Mouse (Mus musculus): ENCODE results near the gene Scube1. TPM values are rescaled to one million over a fixed set of nuclear protein-coding genes. Genes with fewer than 3 reads are reported as not detected.

The Scube1 gene
- polyA plus RNA-seq, 1 experiment from 2014 or later = 0.41 TPM

DNA sequence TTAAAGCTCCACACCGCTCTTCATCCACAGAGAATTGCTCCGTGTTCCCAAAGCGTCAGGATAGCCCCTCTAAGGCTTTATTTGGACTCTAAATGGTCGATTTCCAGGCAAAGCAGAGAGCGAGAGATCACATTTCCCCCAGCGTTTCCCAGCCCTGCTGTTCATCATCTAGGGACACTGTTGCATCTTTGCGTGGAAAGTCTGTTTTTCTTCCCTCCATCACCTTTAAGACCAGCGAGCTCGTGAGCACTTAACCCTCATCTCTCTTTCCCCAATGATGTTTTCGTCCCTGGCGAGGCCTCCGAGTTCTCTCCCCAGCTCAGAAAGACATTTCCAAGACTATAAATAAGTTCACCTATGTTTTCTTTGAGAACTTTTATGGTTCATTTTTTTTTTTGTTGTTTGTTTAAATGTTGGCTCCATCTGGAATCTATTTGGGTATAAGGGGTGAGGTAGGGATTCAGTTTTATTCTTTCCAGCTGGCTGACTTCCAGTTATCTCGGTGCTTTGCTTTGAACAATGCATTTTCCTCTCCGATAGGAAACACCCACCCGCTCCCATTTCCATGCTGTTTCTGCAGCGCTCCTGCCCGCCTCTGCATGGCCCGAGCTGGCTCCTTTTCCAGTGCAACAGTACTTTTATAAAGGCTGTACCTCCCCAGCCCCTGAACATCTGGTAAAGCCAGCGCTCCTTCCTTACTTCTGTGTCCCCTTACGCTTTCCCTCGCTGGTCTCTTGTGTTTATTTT is 16.0 kb upstream of the Scube1 start:
- DNase-seq = no peak
- Histone ChIP-seq H3K27ac (ENCODE audit: low read depth) (no peak overlapping the region), H3K4me3 (ENCODE audit: low read depth, low read length) (no peak overlapping the region), H3K9ac (replicated peaks) (no peak overlapping the region), H3K36me3 (replicated peaks; ENCODE audit: insufficient read depth, low read length) (no peaks in the 10 kb centered on the region), H3K27me3 (ENCODE audit: insufficient read depth, low read length) (no peaks in the 10 kb centered on the region), H3K4me2 (ENCODE audit: low read depth, low read length) (no peak overlapping the region), H3K4me1 (ENCODE audit: insufficient read depth) (no peaks in the 10 kb centered on the region), H3K9me3 (ENCODE audit: low read length) (no peaks in the 10 kb centered on the region)
- TF ChIP-seq EP300 (IDR thresholded peaks at IDR 0.05; ENCODE audit: low read depth) = no peak
- TF ChIP-seq CTCF (IDR thresholded peaks at IDR 0.05; ENCODE audit: low read depth) = no peak
- ATAC-seq = no peak
- 47% methylated on average over 21 of the region's 21 CpGs for WGBS (ENCODE audit: insufficient replicate concordance)

- 23% methylated on average over 3 of the region's 3 CpGs for WGBS (ENCODE audit: insufficient replicate concordance)
- Histone ChIP-seq H3K9me3 (ENCODE audit: low read length) (no peaks in the 10 kb centered on the region), H3K27ac (ENCODE audit: low read depth) (no peak overlapping the region), H3K4me3 (ENCODE audit: low read depth, low read length) (no peak overlapping the region), H3K4me1 (ENCODE audit: insufficient read depth) (0 out of 2 replicates have a peak, but pooled peaks cover 8% of the 10 kb centered on the region), H3K9ac (replicated peaks) (no peak overlapping the region), H3K36me3 (replicated peaks; ENCODE audit: insufficient read depth, low read length) (no peaks in the 10 kb centered on the region), H3K4me2 (ENCODE audit: low read depth, low read length) (no peak overlapping the region), H3K27me3 (ENCODE audit: insufficient read depth, low read length) (peaks cover 48% of the 10 kb centered on the region)
- TF ChIP-seq EP300 (IDR thresholded peaks at IDR 0.05; ENCODE audit: low read depth) = no peak
- peak; percentile 74 for TF ChIP-seq CTCF (IDR thresholded peaks at IDR 0.05; ENCODE audit: low read depth)
- DNase-seq = peak; percentile 68
- ATAC-seq = no peak
Measured at GRCm38 (mm10) chr15:83727626-83728025, 2.8 kb upstream of the Scube1 start.

DNA sequence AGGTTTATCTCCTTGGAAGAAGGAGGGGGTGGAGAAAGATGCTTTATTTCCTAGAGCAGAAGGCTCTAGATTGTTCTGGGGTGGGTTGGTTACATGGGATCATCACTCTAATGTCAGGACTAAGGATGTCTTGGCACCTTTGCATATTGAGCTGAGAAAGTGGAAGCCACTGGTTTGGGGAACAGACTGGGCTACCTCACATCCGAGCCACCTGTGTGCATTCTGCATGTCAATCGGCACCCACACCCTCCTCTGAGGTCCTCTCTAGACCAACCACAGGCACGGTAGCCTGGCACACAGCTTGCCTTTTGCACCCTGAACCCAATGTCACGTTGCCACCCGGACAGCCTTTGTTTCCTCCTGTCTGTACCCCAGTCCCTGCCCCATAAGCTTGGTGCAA is 1.9 kb upstream of the Scube1 start:
- Histone ChIP-seq H3K9ac (replicated peaks) (no peak overlapping the region), H3K27me3 (ENCODE audit: insufficient read depth, low read length) (peaks cover 57% of the 10 kb centered on the region)

GRCm38 (mm10) chr15:83725556-83726200 is 857 bp upstream of the Scube1 start:
- ATAC-seq = no peak
- no peak overlapping the region for H3K4me3 ChIP-seq (ENCODE audit: low read depth, low read length)
- H3K4me1 ChIP-seq (ENCODE audit: insufficient read depth) = 0 out of 2 replicates have a peak, but pooled peaks cover 8% of the 10 kb centered on the region
- WGBS (ENCODE audit: insufficient replicate concordance) = 25% methylated on average over 28 of the region's 28 CpGs
- no peak overlapping the region for H3K27ac ChIP-seq (ENCODE audit: low read depth)
- no peak for DNase-seq
- no peaks in the 10 kb centered on the region for H3K9me3 ChIP-seq (ENCODE audit: low read length)
- no peak overlapping the region for H3K4me2 ChIP-seq (ENCODE audit: low read depth, low read length)
- peaks cover 59% of the 10 kb centered on the region for H3K27me3 ChIP-seq (ENCODE audit: insufficient read depth, low read length)
- H3K9ac ChIP-seq (replicated peaks) = no peak overlapping the region
- no peak for TF ChIP-seq EP300 (IDR thresholded peaks at IDR 0.05; ENCODE audit: low read depth)
- TF ChIP-seq CTCF (IDR thresholded peaks at IDR 0.05; ENCODE audit: low read depth) = no peak
- H3K36me3 ChIP-seq (replicated peaks; ENCODE audit: insufficient read depth, low read length) = no peaks in the 10 kb centered on the region

More for the DNA sequence above, 1.9 kb upstream of the Scube1 start:
- Histone ChIP-seq H3K9me3 (ENCODE audit: low read length) (no peaks in the 10 kb centered on the region), H3K4me1 (ENCODE audit: insufficient read depth) (0 out of 2 replicates have a peak, but pooled peaks cover 8% of the 10 kb centered on the region), H3K27ac (ENCODE audit: low read depth) (no peak overlapping the region), H3K4me2 (ENCODE audit: low read depth, low read length) (no peak overlapping the region), H3K4me3 (ENCODE audit: low read depth, low read length) (no peak overlapping the region), H3K36me3 (replicated peaks; ENCODE audit: insufficient read depth, low read length) (no peaks in the 10 kb centered on the region)
- no peak for DNase-seq
- TF ChIP-seq CTCF (IDR thresholded peaks at IDR 0.05; ENCODE audit: low read depth) (no peak), EP300 (IDR thresholded peaks at IDR 0.05; ENCODE audit: low read depth) (no peak)
- 66% methylated on average over 5 of the region's 5 CpGs for WGBS (ENCODE audit: insufficient replicate concordance)
- no peak for ATAC-seq

GRCm38 (mm10) chr15:83724160-83724885 is 498 bp downstream of the Scube1 start:
- no peak overlapping the region for H3K27ac ChIP-seq (ENCODE audit: low read depth)
- WGBS (ENCODE audit: insufficient replicate concordance) = 2% methylated on average over 60 of the region's 61 CpGs
- no peak overlapping the region for H3K9ac ChIP-seq (replicated peaks)
- peaks cover 59% of the 10 kb centered on the region for H3K27me3 ChIP-seq (ENCODE audit: insufficient read depth, low read length)
- no peak for TF ChIP-seq CTCF (IDR thresholded peaks at IDR 0.05; ENCODE audit: low read depth)
- TF ChIP-seq EP300 (IDR thresholded peaks at IDR 0.05; ENCODE audit: low read depth) = no peak
- DNase-seq (peak; percentile 30), ATAC-seq (peak; percentile 19; the same call in 1 of the 2 replicates)
- H3K9me3 ChIP-seq (ENCODE audit: low read length) = no peaks in the 10 kb centered on the region
- H3K4me2 ChIP-seq (ENCODE audit: low read depth, low read length) = peak overlapping the region; percentile 70
- H3K4me3 ChIP-seq (ENCODE audit: low read depth, low read length) = peak overlapping the region; percentile 51
- 0 out of 2 replicates have a peak, but pooled peaks cover 8% of the 10 kb centered on the region for H3K4me1 ChIP-seq (ENCODE audit: insufficient read depth)
- H3K36me3 ChIP-seq (replicated peaks; ENCODE audit: insufficient read depth, low read length) = no peaks in the 10 kb centered on the region

All from liver, postnatal 0 days (tissue).